Mouse (Mus musculus) myocyte (in vitro differentiated cells): ENCODE results near the gene Prex1. TPM values are rescaled to one million over a fixed set of nuclear protein-coding genes. Genes with fewer than 3 reads are reported as not detected.
A peak's percentile ranks its signal among the peaks of the same experiment; 100 is the strongest.

ENCODE experiments used
- H3K27me3 ChIP-seq: one replicate; pipeline ENCODE4 v1.6.1; 2011; ENCODE audit not compliant: control insufficient read depth, insufficient read depth, insufficient read length
- H3K36me3 ChIP-seq: one replicate; pipeline ENCODE4 v1.6.1; 2011; ENCODE audit not compliant: control insufficient read depth, insufficient read depth
- H3K4me2 ChIP-seq: one replicate; pipeline ENCODE4 v1.6.1; 2011; ENCODE audit warnings: low read depth, control low read depth
- H3K4me3 ChIP-seq: one replicate; pipeline ENCODE4 v1.5.1; 2011; ENCODE audit warnings: mild to moderate bottlenecking, control low read depth, moderate library complexity
- H3K79me2 ChIP-seq: one replicate; pipeline ENCODE4 v1.6.1; 2011; ENCODE audit not compliant: control insufficient read depth, insufficient read depth
- H3ac ChIP-seq: one replicate; pipeline ENCODE4 v1.6.1; 2011; ENCODE audit not compliant: control insufficient read depth, insufficient read length
- CEBPB ChIP-seq: IDR thresholded peaks from 2 replicates; pipeline ENCODE4 v1.6.1; 2011; ENCODE audit warnings: mild to moderate bottlenecking, moderate library complexity; ENCODE audit not compliant: poor library complexity, insufficient read depth, severe bottlenecking
- E2F4 ChIP-seq: IDR thresholded peaks from one replicate; pipeline ENCODE4 v1.6.1; 2011; ENCODE audit warnings: mild to moderate bottlenecking, control low read depth, moderate library complexity; ENCODE audit not compliant: insufficient read depth
- MAX ChIP-seq: IDR thresholded peaks from one replicate; pipeline ENCODE4 v1.6.1; 2011; ENCODE audit warnings: low read depth, mild to moderate bottlenecking, control low read depth
- MYOD1 ChIP-seq, 3 experiments: IDR thresholded peaks; one replicate each; pipeline ENCODE4 v1.6.1; 2011; ENCODE audit warnings: control low read depth in 2 of 3, low read depth in 2 of 3, mild to moderate bottlenecking in 2 of 3, moderate library complexity in 1 of 3; ENCODE audit not compliant: insufficient read length in 2 of 3, control insufficient read depth in 1 of 3
- MYOG ChIP-seq, 3 experiments: IDR thresholded peaks; one replicate each; pipeline ENCODE4 v1.6.1; 2011; ENCODE audit warnings: control low read depth in 2 of 3, low read depth in 2 of 3, mild to moderate bottlenecking in 2 of 3; ENCODE audit not compliant: insufficient read length in 2 of 3, control insufficient read depth in 1 of 3, insufficient read depth in 1 of 3
- POLR2A ChIP-seq: IDR thresholded peaks from one replicate; pipeline ENCODE4 v1.6.1; 2011; ENCODE audit warnings: low read depth, mild to moderate bottlenecking, control low read depth, moderate library complexity; ENCODE audit not compliant: insufficient read length
- POLR2AphosphoS2 ChIP-seq: IDR thresholded peaks from one replicate; pipeline ENCODE4 v1.6.1; 2011; ENCODE audit warnings: low read depth, control low read depth; ENCODE audit not compliant: insufficient read length
- REST ChIP-seq: IDR thresholded peaks from one replicate; pipeline ENCODE4 v1.6.1; 2011; ENCODE audit warnings: mild to moderate bottlenecking, control low read depth, moderate library complexity; ENCODE audit not compliant: insufficient read depth, insufficient read length
- SRF ChIP-seq: IDR thresholded peaks from one replicate; pipeline ENCODE4 v1.6.1; 2011; ENCODE audit warnings: low read depth; ENCODE audit not compliant: control insufficient read depth, insufficient read length
- TCF12 ChIP-seq: IDR thresholded peaks from one replicate; pipeline ENCODE4 v1.6.1; 2011; ENCODE audit warnings: mild to moderate bottlenecking, control low read depth; ENCODE audit not compliant: poor library complexity, insufficient read depth, severe bottlenecking
- TCF3 ChIP-seq: IDR thresholded peaks from one replicate; pipeline ENCODE4 v1.6.1; 2011; ENCODE audit warnings: low read depth, control low read depth; ENCODE audit not compliant: insufficient read length
- USF1 ChIP-seq: IDR thresholded peaks from one replicate; pipeline ENCODE4 v1.6.1; 2011; ENCODE audit warnings: low read depth, mild to moderate bottlenecking, control low read depth, moderate library complexity
- polyA plus RNA-seq: library from polyadenylated mRNA; unstranded; fragments of >200 nt; fragmentation: generic; extraction: Trizol; gene quantifications from one replicate; pipeline ENCODE4 v1.2.1, GENCODE M21; 2012; ENCODE audit warnings: missing spikeins

Prex1 gene
- polyA plus RNA-seq, 1 experiment, result 0.17 TPM

DNA sequence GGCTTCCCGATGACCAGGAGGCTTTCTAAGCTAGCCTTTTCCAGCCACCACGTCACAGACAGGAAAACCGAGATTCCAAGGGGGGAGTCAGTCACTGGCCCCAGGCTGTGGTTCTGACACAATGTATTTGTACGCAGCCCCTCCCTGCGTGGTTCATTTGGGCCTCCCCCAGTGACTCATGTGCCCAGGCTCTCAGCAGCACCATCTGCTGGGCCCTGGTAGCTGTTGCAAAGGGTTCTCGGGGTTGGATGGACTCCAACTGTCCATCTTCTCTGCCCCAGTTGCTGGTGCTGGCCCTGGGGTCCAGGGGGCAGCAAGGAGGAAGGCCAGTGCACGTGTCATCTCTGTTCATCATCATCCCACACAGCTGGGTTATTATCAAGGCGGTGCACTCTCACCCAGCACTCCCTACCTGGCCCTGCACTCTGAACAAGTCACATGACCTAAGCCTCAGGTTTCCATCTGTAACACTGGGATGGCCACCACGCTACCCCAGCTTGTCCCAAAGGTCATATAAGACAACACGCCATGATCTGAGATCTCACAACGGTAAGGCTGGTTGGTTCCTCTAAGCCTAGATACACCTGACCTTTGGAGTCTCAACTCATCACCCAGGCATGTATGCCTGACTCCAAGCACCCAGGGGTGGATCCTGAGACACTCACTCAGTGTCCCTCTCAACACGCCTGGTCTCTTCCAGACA is 115.0 kb downstream of the Prex1 start:
- no peak overlapping the region for H3K4me2 ChIP-seq
- H3K4me3 ChIP-seq, result no peak overlapping the region
- no peaks in the 10 kb centered on the region for H3K36me3 ChIP-seq
- no peaks in the 10 kb centered on the region for H3K79me2 ChIP-seq
- TF ChIP-seq POLR2AphosphoS2, result no peak
- peaks cover 51% of the 10 kb centered on the region for H3K27me3 ChIP-seq
- H3ac ChIP-seq, result no peak overlapping the region

DNA sequence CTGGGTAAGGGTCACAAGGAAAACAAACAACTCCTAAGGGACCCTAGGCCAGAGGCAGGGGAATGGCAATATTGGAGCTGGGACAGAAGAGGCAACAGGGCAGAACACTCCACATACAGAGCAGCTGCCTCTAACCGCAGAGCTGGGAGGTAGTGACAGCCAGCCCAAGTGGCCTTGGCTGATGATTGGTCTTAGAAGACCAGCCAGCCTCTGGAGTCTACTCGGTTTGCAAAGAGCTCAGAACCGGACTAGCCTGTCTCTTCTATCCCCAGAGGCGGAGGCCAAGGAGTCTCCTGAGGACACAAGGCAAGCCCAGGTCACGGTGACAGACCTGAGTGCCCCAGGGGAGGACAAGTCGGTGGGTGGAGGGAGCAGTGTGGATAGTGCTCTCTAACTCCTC is 115.9 kb downstream of the Prex1 start:
- H3K27me3 ChIP-seq, result peaks cover 56% of the 10 kb centered on the region
- TF ChIP-seq TCF12 (no peak), MYOG (IDR thresholded peaks at IDR 0.05; ENCODE audit: control insufficient read depth in 1 of 3, insufficient read depth in 1 of 3, insufficient read length in 2 of 3, low read depth in 2 of 3) (peak in 2 of 3 experiments; percentile 35 to 71), POLR2A (no peak), MYOD1 (IDR thresholded peaks at IDR 0.05; ENCODE audit: control insufficient read depth in 1 of 3, insufficient read length in 2 of 3, low read depth in 2 of 3) (peak in 2 of 3 experiments; percentile 8 to 58)
- H3K4me3 ChIP-seq, result no peak overlapping the region
- H3K79me2 ChIP-seq, result no peaks in the 10 kb centered on the region
- H3K36me3 ChIP-seq, result no peaks in the 10 kb centered on the region
- H3ac ChIP-seq, result no peak overlapping the region
- no peak overlapping the region for H3K4me2 ChIP-seq

DNA sequence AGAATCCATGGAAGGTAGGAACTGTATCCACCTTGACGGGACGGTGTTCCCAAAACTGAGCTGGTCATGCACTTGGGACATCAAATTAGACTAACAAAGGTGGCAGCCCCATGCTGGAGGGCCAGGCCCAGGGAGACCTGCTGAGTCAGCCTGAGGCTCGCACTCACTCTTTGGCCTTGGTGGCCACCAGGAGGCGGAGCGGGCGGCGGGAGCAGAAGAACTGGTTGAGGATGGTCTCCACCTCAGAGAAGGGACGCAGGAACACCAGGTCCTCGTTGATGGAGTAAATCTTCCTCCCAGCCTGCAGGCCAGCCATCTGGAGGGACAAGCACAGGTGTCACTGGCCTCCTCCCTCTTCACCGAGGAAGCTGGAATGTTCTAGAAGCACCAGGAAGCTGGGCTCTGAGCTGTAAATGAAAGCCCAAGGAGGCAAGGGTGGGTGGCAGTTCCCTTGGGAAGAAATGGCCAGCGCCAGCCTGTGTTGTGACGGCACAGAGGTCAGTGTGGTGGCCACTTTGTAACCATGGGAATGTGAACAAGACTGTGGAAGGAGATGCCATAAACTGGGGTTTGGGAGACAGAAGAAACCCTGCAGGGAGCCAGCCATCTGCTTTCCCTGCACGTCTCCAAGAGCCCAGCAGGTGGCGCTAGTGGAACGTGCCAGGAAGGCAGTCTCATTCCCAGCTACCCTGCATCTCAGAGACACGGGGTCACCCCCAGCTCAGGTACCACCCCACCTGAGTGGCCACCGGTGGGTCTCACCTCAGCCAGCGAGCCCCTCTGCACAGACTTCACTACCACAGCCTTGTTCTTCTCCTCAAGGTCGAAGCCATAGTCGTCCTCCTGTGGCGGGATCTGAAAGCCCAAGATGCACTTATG is 121.4 kb downstream of the Prex1 start:
- Histone ChIP-seq H3K27me3 (peaks cover 72% of the 10 kb centered on the region), H3K4me2 (no peak overlapping the region), H3K4me3 (no peak overlapping the region), H3K79me2 (no peaks in the 10 kb centered on the region), H3K36me3 (no peaks in the 10 kb centered on the region), H3ac (no peak overlapping the region)
- TF ChIP-seq MAX (no peak), TCF12 (no peak), MYOD1 (IDR thresholded peaks at IDR 0.05; ENCODE audit: control insufficient read depth in 1 of 3, insufficient read length in 2 of 3, low read depth in 2 of 3) (no peak), E2F4 (no peak), MYOG (IDR thresholded peaks at IDR 0.05; ENCODE audit: control insufficient read depth in 1 of 3, insufficient read depth in 1 of 3, insufficient read length in 2 of 3, low read depth in 2 of 3) (no peak), POLR2AphosphoS2 (no peak), TCF3 (no peak), SRF (no peak), USF1 (no peak), REST (no peak), POLR2A (no peak)

DNA sequence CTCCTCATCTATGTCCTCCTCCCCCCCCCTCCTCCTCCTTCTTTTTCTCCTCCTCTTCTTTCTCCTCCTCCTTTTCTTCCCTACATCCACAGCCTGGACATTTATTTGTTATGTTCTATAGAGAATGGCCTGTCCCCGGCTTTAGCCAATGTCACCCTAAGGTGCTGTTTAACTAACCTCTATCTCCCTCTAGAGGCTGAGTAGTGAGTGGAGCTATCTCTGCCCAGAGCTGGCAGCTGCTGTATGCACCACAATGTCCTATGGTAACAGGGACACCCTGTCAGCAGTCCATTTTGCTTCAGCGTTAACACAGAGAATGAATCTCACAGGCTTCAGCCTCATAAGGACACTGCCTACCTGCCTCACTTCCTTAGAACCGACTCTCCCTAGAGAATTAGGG is 129.1 kb downstream of the Prex1 start:
- Histone ChIP-seq H3K36me3 (no peaks in the 10 kb centered on the region), H3K27me3 (peaks cover 35% of the 10 kb centered on the region), H3ac (no peak overlapping the region), H3K79me2 (no peaks in the 10 kb centered on the region), H3K4me2 (no peak overlapping the region), H3K4me3 (no peak overlapping the region)
- TF ChIP-seq CEBPB, result no peak
- TF ChIP-seq E2F4, result no peak
- TF ChIP-seq POLR2AphosphoS2, result no peak
- no peak for TF ChIP-seq MAX
- no peak for TF ChIP-seq SRF
- TF ChIP-seq USF1, result no peak
- no peak for TF ChIP-seq TCF3
- no peak for TF ChIP-seq POLR2A
- no peak for TF ChIP-seq MYOD1 (IDR thresholded peaks at IDR 0.05; ENCODE audit: control insufficient read depth in 1 of 3, insufficient read length in 2 of 3, low read depth in 2 of 3)
- TF ChIP-seq TCF12, result no peak
- TF ChIP-seq MYOG (IDR thresholded peaks at IDR 0.05; ENCODE audit: control insufficient read depth in 1 of 3, insufficient read depth in 1 of 3, insufficient read length in 2 of 3, low read depth in 2 of 3), result no peak
- no peak for TF ChIP-seq REST

DNA sequence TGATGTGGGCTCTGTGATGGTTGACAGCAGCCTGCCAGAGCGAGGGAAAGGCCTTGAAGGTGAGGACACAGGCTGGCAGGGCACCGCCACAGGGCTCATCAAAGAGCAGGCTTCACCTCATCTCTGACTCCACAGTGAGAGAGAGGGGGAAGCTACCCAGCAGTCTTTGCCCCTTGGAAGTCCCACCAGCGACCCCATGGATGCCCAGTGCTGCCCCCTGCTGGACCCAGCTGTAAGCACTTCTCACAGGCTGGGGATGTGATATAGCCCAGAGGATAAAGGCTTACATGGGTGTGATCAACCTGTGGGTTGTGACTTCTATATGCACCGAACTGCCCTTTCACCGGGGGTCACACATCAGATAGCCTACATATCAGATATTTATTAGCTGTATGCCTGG is 130.3 kb downstream of the Prex1 start:
- H3K4me3 ChIP-seq, result no peak overlapping the region
- TF ChIP-seq SRF (no peak), TCF3 (no peak), CEBPB (no peak), MAX (no peak), POLR2A (no peak), TCF12 (no peak), MYOD1 (IDR thresholded peaks at IDR 0.05; ENCODE audit: control insufficient read depth in 1 of 3, insufficient read length in 2 of 3, low read depth in 2 of 3) (no peak), USF1 (no peak), E2F4 (no peak), MYOG (IDR thresholded peaks at IDR 0.05; ENCODE audit: control insufficient read depth in 1 of 3, insufficient read depth in 1 of 3, insufficient read length in 2 of 3, low read depth in 2 of 3) (no peak), POLR2AphosphoS2 (no peak), REST (no peak)
- no peaks in the 10 kb centered on the region for H3K36me3 ChIP-seq
- H3ac ChIP-seq, result no peak overlapping the region
- no peaks in the 10 kb centered on the region for H3K79me2 ChIP-seq
- H3K4me2 ChIP-seq, result no peak overlapping the region
- peaks cover 25% of the 10 kb centered on the region for H3K27me3 ChIP-seq
